Mouse (Mus musculus) CH12.LX (cell line): ENCODE measurements around the gene Olfr646. TPM values are rescaled to one million over a fixed set of nuclear protein-coding genes. Genes with fewer than 3 reads are reported as not detected.
A peak's percentile ranks its signal among the peaks of the same experiment; 100 is the strongest.

Experiments
- DNase-seq: peaks from one replicate; pipeline ENCODE4 v3.0.0-alpha.2; 2013; ENCODE audit errors: extremely low read depth
- H3K27ac ChIP-seq: 2 replicates; pipeline ENCODE4 v1.5.1; 2012; ENCODE audit warnings: low read depth, mild to moderate bottlenecking, control low read depth, moderate library complexity; ENCODE audit not compliant: insufficient read depth
- H3K27me3 ChIP-seq: replicated peaks from 2 replicates; pipeline ENCODE3; 2012; ENCODE audit warnings: inconsistent platforms
- H3K36me3 ChIP-seq, 2 experiments: replicated peaks in 1 of 2; 2 replicates each; pipeline versions ENCODE3 to v1.6.1; 2012; ENCODE audit warnings: inconsistent platforms in 1 of 2, low read length in 1 of 2, mild to moderate bottlenecking in 1 of 2, mixed read lengths in 1 of 2, moderate library complexity in 1 of 2; ENCODE audit not compliant: control insufficient read depth in 1 of 2, insufficient read depth in 1 of 2
- H3K4me1 ChIP-seq, 2 experiments: 2 replicates each; pipeline ENCODE4 v1.6.1; 2012; ENCODE audit warnings: inconsistent platforms in 1 of 2, moderate library complexity in 1 of 2; ENCODE audit not compliant: insufficient read depth in 2 of 2, control insufficient read depth in 1 of 2
- H3K4me2 ChIP-seq: 2 replicates; pipeline ENCODE4 v1.6.1; 2012; ENCODE audit warnings: low read depth, mild to moderate bottlenecking, control low read depth; ENCODE audit not compliant: poor library complexity, insufficient read depth, severe bottlenecking
- H3K4me3 ChIP-seq, 3 experiments: fragments of 150-350 bp in 1 of 3; sonication (generic) in 1 of 3; replicated peaks in 1 of 3; 2 replicates each; pipeline versions ENCODE3 to v1.5.1; 2011 to 2012; ENCODE audit warnings: low read depth in 2 of 3, low read length in 2 of 3, mild to moderate bottlenecking in 2 of 3, moderate library complexity in 2 of 3, control low read depth in 1 of 3, improper control_type of control experiment in 1 of 3, inconsistent platforms in 1 of 3, mixed read lengths in 1 of 3; ENCODE audit not compliant: poor library complexity in 1 of 3
- H3K79me2 ChIP-seq: replicated peaks from 2 replicates; pipeline ENCODE4 v1.6.1; 2012; ENCODE audit warnings: mild to moderate bottlenecking, moderate library complexity; ENCODE audit not compliant: control insufficient read depth, poor library complexity, insufficient read depth, severe bottlenecking; ENCODE audit errors: extremely low read depth
- H3K9ac ChIP-seq: 2 replicates; pipeline ENCODE4 v1.6.1; 2012; ENCODE audit warnings: low read depth, mild to moderate bottlenecking, control low read depth, moderate library complexity; ENCODE audit not compliant: insufficient read depth
- H3K9me3 ChIP-seq: replicated peaks from 2 replicates; pipeline ENCODE3; 2012; ENCODE audit warnings: low read length, inconsistent platforms, mixed read lengths
- BHLHE40 ChIP-seq: IDR thresholded peaks from 2 replicates; pipeline ENCODE4 v1.6.1; 2011; ENCODE audit warnings: mild to moderate bottlenecking, low read depth, low read length, improper control_type of control experiment
- CHD1 ChIP-seq: IDR thresholded peaks from 2 replicates; pipeline ENCODE4 v1.6.1; 2012; ENCODE audit warnings: low read depth, low read length, improper control_type of control experiment, inconsistent platforms
- CTCF ChIP-seq, 2 experiments: IDR thresholded peaks in 1 of 2; conservative IDR thresholded peaks in 1 of 2; 2 replicates each; pipeline ENCODE4 v1.5.1; 2011 to 2012; ENCODE audit warnings: low read depth in 2 of 2, low read length in 2 of 2, improper control_type of control experiment in 1 of 2, inconsistent platforms in 1 of 2, mild to moderate bottlenecking in 1 of 2, moderate library complexity in 1 of 2
- EP300 ChIP-seq: IDR thresholded peaks from 2 replicates; pipeline ENCODE4 v1.6.1; 2011; ENCODE audit warnings: low read length, improper control_type of control experiment
- ETS1 ChIP-seq: conservative IDR thresholded peaks from 2 replicates; pipeline ENCODE4 v1.6.1; 2012; ENCODE audit warnings: low read depth, mild to moderate bottlenecking, inconsistent platforms, low read length, improper control_type of control experiment, moderate library complexity
- GABPA ChIP-seq: IDR thresholded peaks from 2 replicates; pipeline ENCODE4 v1.6.1; 2012; ENCODE audit warnings: low read depth, low read length, improper control_type of control experiment, inconsistent platforms; ENCODE audit not compliant: insufficient replicate concordance
- IRF4 ChIP-seq: IDR thresholded peaks from 2 replicates; pipeline ENCODE4 v1.6.1; 2014; ENCODE audit warnings: low read depth, mild to moderate bottlenecking, inconsistent platforms, low read length, improper control_type of control experiment
- JUND ChIP-seq: conservative IDR thresholded peaks from 2 replicates; pipeline ENCODE4 v1.6.1; 2011; ENCODE audit warnings: low read depth, low read length, improper control_type of control experiment
- KAT2A ChIP-seq: IDR thresholded peaks from 2 replicates; pipeline ENCODE4 v1.6.1; 2012; ENCODE audit warnings: low read length, improper control_type of control experiment, inconsistent platforms; ENCODE audit not compliant: insufficient replicate concordance
- MAX ChIP-seq: IDR thresholded peaks from 2 replicates; pipeline ENCODE4 v1.6.1; 2011; ENCODE audit warnings: low read length, improper control_type of control experiment
- MXI1 ChIP-seq: IDR thresholded peaks from 2 replicates; pipeline ENCODE4 v1.6.1; 2011; ENCODE audit warnings: mild to moderate bottlenecking, low read depth, low read length, improper control_type of control experiment
- MYC ChIP-seq: IDR thresholded peaks from 2 replicates; pipeline ENCODE4 v1.6.1; 2011; ENCODE audit warnings: low read depth, mild to moderate bottlenecking, improper control_type of control experiment, low read length
- POLR2A ChIP-seq: IDR thresholded peaks from 2 replicates; pipeline ENCODE4 v1.6.1; 2011; ENCODE audit warnings: low read depth, mild to moderate bottlenecking, improper control_type of control experiment, low read length
- POLR2AphosphoS2 ChIP-seq: IDR thresholded peaks from 2 replicates; pipeline ENCODE4 v1.6.1; 2011; ENCODE audit warnings: low read depth, low read length, improper control_type of control experiment
- RAD21 ChIP-seq: IDR thresholded peaks from 2 replicates; pipeline ENCODE4 v1.6.1; 2011; ENCODE audit warnings: low read depth, mild to moderate bottlenecking, low read length, improper control_type of control experiment, moderate library complexity
- RCOR1 ChIP-seq: conservative IDR thresholded peaks from 2 replicates; pipeline ENCODE4 v1.6.1; 2012; ENCODE audit warnings: low read depth, mild to moderate bottlenecking, inconsistent platforms, low read length, improper control_type of control experiment
- SIN3A ChIP-seq: IDR thresholded peaks from 2 replicates; pipeline ENCODE4 v1.6.1; 2012; ENCODE audit warnings: low read length, improper control_type of control experiment, inconsistent platforms
- TBP ChIP-seq: conservative IDR thresholded peaks from 2 replicates; pipeline ENCODE4 v1.6.1; 2011; ENCODE audit warnings: low read depth, low read length, improper control_type of control experiment
- TCF12 ChIP-seq: IDR thresholded peaks from 2 replicates; pipeline ENCODE4 v1.6.1; 2014; ENCODE audit warnings: low read depth, mild to moderate bottlenecking, inconsistent platforms, low read length, improper control_type of control experiment
- UBTF ChIP-seq: IDR thresholded peaks from 2 replicates; pipeline ENCODE4 v1.6.1; 2012; ENCODE audit warnings: low read depth, mild to moderate bottlenecking, inconsistent platforms, low read length, improper control_type of control experiment, moderate library complexity
- USF2 ChIP-seq: conservative IDR thresholded peaks from 2 replicates; pipeline ENCODE4 v1.6.1; 2011; ENCODE audit warnings: low read depth, low read length, improper control_type of control experiment
- ZC3H11A ChIP-seq: IDR thresholded peaks from 2 replicates; pipeline ENCODE4 v1.6.1; 2012; ENCODE audit warnings: low read depth, mild to moderate bottlenecking, inconsistent platforms, low read length, improper control_type of control experiment
- ZKSCAN1 ChIP-seq: IDR thresholded peaks from 2 replicates; pipeline ENCODE4 v1.6.1; 2012; ENCODE audit warnings: low read depth, inconsistent platforms, low read length, improper control_type of control experiment, borderline replicate concordance
- ZNF384 ChIP-seq: IDR thresholded peaks from 2 replicates; pipeline ENCODE4 v1.6.1; 2012; ENCODE audit warnings: low read depth, low read length, improper control_type of control experiment, inconsistent platforms
- dilution Hi-C: fragments of 300-500 bp; cut with MboI; formaldehyde crosslinking; loops from 2 replicates; pipeline ENCODE4 v1.14.3; 2020; ENCODE audit warnings: low sequenced_read_pairs; ENCODE audit not compliant: extremely low pct_unique_long_range_greater_than_20kb, extremely low pct_ligation_motif_present
- in situ Hi-C: fragments of 300-500 bp; cut with MboI; formaldehyde crosslinking; loops from 3 replicates; pipeline ENCODE4 v1.14.3; 2019; ENCODE audit warnings: low sequenced_read_pairs, low pct_ligation_motif_present, low pct_unique_long_range_greater_than_20kb, mixed read lengths
- polyA plus RNA-seq: library from polyadenylated mRNA; unstranded; fragments of >175 nt; gene quantifications from 2 replicates; pipeline ENCODE4 v1.2.1, GENCODE M21; 2012; ENCODE audit warnings: low read depth; ENCODE audit not compliant: insufficient read length
- total RNA-seq, 2 experiments: library from RNA; depleted of rRNA; stranded (reverse); fragments of 300-350 nt in 1 of 2; fragments of >200 nt in 1 of 2; gene quantifications; 2 replicates each; pipeline ENCODE4 v1.2.3; 2012 to 2014

Olfr646 gene
- total and polyA plus RNA-seq, 3 experiments: not detected

DNA sequence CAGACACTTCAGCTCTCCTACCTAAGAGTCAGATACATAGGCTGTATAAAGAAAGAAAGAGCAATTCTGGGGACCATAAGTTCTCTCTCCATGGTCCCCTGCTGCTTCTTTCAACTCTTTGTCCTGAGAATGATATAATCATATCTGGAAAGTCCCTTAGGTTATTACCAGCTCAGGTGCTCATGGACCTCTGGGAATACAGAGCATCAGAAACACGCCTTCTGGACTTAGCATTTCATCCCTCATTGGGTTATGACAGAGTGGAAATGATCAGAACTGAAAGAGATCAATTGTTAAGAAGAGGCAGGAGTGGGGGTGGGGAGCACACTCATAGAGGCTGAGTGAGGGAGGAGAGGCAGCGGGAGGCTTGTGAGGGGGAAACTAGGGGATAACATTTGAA is 32.9 kb upstream of the Olfr646 start, which contains the start of gene Olfr644:
Gene Olfr644 (minus strand): TSS at position 101 of the 400 bp plus-strand sequence.
- Histone ChIP-seq H3K4me2 (no peak within 1 kb of the TSS), H3K27ac (no peak within 1 kb of the TSS), H3K9ac (no peak within 1 kb of the TSS), H3K27me3 (no peaks in the 10 kb centered on the region), H3K4me1 (peaks cover 0 to 6% of the 10 kb centered on the region in 2 experiments; a peak in 2 of 4 replicates), H3K9me3 (no peaks in the 10 kb centered on the region), H3K36me3 (no peaks in the 10 kb centered on the region), H3K79me2 (no peaks in the 10 kb centered on the region), H3K4me3 (no peak within 1 kb of the TSS)
- peak; percentile 6 for DNase-seq
- TF ChIP-seq RCOR1 (no peak), ZC3H11A (no peak), CHD1 (no peak), BHLHE40 (no peak), POLR2A (no peak), ETS1 (no peak), TCF12 (no peak), MYC (no peak), CTCF (conservative IDR thresholded peaks at IDR 0.05 in 1 of 2, IDR thresholded peaks at IDR 0.05 in 1 of 2; ENCODE audit: low read depth in 2 of 2, low read length in 2 of 2) (no peak), USF2 (no peak), POLR2AphosphoS2 (no peak), ZNF384 (no peak), KAT2A (no peak), ZKSCAN1 (no peak), UBTF (no peak), IRF4 (no peak), MXI1 (no peak), SIN3A (no peak)
- in situ Hi-C loops: no loop called here
- dilution Hi-C loops: no loop called here

DNA sequence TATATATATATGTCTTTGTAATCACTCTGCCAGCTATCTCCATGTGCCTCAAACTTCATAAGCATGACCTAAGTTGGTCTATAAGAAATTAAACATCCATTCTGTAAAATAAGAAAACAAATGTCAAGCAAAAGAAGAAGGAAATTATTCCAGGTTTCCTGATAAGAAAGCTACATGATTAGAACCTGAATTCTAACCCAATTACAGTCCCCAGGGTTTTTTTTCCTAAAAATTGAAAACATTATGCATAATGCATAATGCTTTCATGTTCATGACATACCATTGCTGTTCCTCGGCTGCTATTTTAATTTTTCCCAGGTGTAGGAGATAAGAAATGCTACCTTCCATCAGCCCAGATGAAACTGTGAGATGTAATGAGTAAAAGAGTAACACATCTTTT is 19.3 kb upstream of the Olfr646 start, which contains the start of gene Olfr645:
Gene Olfr645 (minus strand): TSS at position 101 of the 400 bp plus-strand sequence.
- peaks cover 0 to 5% of the 10 kb centered on the region in 2 experiments; a peak in 1 of 4 replicates for H3K4me1 ChIP-seq
- H3K4me2 ChIP-seq: no peak within 1 kb of the TSS
- no peaks in the 10 kb centered on the region for H3K27me3 ChIP-seq
- H3K9me3 ChIP-seq: no peaks in the 10 kb centered on the region
- no peak for DNase-seq
- H3K27ac ChIP-seq: no peak within 1 kb of the TSS
- H3K36me3 ChIP-seq: no peaks in the 10 kb centered on the region
- H3K79me2 ChIP-seq: no peaks in the 10 kb centered on the region
- H3K9ac ChIP-seq: no peak within 1 kb of the TSS
- no peak for TF ChIP-seq GABPA
- TF ChIP-seq RCOR1: no peak
- no peak for TF ChIP-seq BHLHE40
- no peak for TF ChIP-seq TCF12
- TF ChIP-seq MYC: no peak
- TF ChIP-seq POLR2A: no peak
- no peak for TF ChIP-seq ETS1
- no peak for TF ChIP-seq UBTF
- no peak for TF ChIP-seq CHD1
- TF ChIP-seq CTCF (conservative IDR thresholded peaks at IDR 0.05 in 1 of 2, IDR thresholded peaks at IDR 0.05 in 1 of 2; ENCODE audit: low read depth in 2 of 2, low read length in 2 of 2): no peak
- TF ChIP-seq TBP: no peak
- no peak for TF ChIP-seq KAT2A
- no peak for TF ChIP-seq JUND
- no peak for TF ChIP-seq RAD21
- no peak for TF ChIP-seq MAX
- no peak for TF ChIP-seq EP300
- TF ChIP-seq ZKSCAN1: no peak
- no peak within 1 kb of the TSS for H3K4me3 ChIP-seq
- in situ Hi-C loops: no loop called here
- dilution Hi-C loops: no loop called here
